Mouse (Mus musculus) embryonic fibroblast, embryonic 13.5 days (primary cell): ENCODE data around the gene Rogdi.

Experiments used
- CTCF ChIP-seq: IDR thresholded peaks from 2 replicates; pipeline ENCODE4 v1.5.1; 2011; ENCODE audit warnings: mild to moderate bottlenecking, control low read depth, low read length, moderate library complexity, borderline replicate concordance; ENCODE audit not compliant: insufficient read depth
- POLR2A ChIP-seq: IDR thresholded peaks from 2 replicates; pipeline ENCODE4 v1.6.1; 2011; ENCODE audit warnings: low read depth, mild to moderate bottlenecking, control low read depth, low read length, moderate library complexity

GRCm38 (mm10) chr16:4960260-4960659 lies 53.1 kb downstream of the Rogdi start:
- TF ChIP-seq CTCF = no peak
- TF ChIP-seq POLR2A = no peak
